Mouse (Mus musculus) subcutaneous adipose tissue, adult 2 months (tissue): ENCODE measurements around the gene Olfr1279. TPM values are rescaled to one million over a fixed set of nuclear protein-coding genes. Genes with fewer than 3 reads are reported as not detected.

Experiments
- polyA plus RNA-seq: library from polyadenylated mRNA; depleted of rRNA; stranded (reverse); fragments of >200 nt; gene quantifications from 2 replicates; pipeline ENCODE4 v1.2.3, GENCODE M21; 2012; ENCODE audit warnings: low replicate concordance; rRNA removed

Olfr1279 gene
- polyA plus RNA-seq: not detected in 2 replicates

DNA sequence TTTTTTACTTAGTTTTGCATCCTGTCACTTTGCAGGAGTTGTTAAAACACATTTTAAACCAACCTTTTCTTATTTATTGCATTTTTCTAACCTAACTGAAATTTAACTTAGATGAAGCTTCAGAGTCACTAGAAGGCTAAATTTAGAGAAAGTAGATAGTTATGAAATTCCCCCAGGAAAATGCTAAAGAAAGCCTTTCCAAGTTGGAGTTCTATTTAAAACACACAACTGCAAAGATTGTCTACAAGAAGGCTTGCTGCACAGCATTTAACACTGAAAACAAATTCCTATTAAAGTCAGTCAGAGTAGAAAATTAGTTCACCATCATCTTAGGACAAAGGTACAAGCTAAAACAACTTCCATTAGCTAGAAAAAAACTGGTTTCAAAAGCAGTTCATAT, at the start of gene Olfr1279:
Gene Olfr1279 (plus strand): TSS at position 262 of the 400 bp plus-strand sequence.

GRCm38 (mm10) chr2:111254216-111254615, 46.2 kb upstream of the Olfr1279 start, which contains the start of gene Olfr1276:
Olfr1276 (plus strand) TSS chr2:111254516.

DNA sequence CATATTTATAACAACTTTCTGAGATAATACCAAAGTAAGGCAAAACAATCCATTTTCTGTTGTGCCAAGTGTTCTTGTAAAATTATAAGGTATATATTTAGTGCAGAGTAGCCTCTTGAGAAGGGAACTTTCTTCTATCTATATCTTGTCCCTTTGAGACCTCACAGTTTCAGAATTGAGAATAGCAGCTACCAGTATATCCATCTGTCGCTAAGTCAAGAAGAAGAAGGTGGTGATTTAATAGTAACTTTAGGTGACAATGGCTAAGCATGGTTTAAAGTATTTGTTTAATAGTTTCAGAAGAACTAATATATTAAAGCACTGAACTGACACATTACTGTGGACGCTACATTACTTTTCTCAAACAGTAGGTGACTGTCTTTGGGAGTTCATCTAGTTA, 26.4 kb upstream of the Olfr1279 start, which contains the start of gene Olfr1277:
Gene Olfr1277 (minus strand): TSS at position 101 of the 400 bp plus-strand sequence.

DNA sequence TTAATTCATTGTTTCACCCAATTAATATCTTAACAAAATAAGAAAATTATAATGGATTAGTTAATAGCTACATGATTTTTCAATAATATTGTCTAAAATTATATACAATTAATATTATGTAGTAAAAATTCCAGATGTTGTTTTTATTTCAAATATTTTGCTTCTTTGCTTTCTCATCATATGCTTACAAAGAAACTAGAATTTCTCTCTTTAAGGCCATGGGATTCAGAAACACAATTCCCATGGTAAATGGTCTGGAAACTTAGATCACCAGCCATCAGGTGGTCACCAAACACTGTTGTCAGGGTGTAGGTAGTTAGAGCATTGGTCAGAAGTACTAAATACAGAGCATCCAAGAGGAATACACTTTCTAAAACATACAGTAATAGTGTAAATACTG, 10.6 kb upstream of the Olfr1279 start, which contains the start of gene Olfr1278:
Gene Olfr1278 (plus strand): TSS at position 301 of the 400 bp plus-strand sequence.

GRCm38 (mm10) chr2:111313717-111314116, 13.3 kb downstream of the Olfr1279 start, which contains the start of gene Olfr1280:
Olfr1280 (plus strand) TSS chr2:111314017.

DNA sequence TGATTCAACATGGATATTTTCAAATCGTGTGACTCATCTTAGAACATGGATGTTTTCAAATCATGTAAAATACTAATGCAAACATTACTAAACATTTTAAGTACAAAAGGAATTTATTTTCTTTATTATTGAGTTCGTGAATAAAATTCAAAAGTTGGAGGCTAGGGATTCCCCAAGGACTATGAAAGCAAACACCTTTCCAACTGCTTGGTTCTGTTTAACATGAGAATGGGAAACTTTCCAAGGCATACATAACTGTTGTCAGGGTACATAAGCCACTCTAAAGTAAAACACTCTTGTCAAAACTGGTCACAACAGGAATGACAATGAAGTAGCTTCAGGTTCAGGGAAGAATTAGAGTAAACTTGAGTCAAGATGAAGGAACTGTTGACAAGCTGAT, 25.8 kb downstream of the Olfr1279 start, which contains the start of gene Olfr1281:
Gene Olfr1281 (plus strand): TSS at position 301 of the 400 bp plus-strand sequence.

GRCm38 (mm10) chr2:111335976-111336375, 35.5 kb downstream of the Olfr1279 start, which contains the start of gene Olfr1282:
Olfr1282 (minus strand) TSS chr2:111336076.

Other genes with a start within 250 kb of the Olfr1279 start
- not detected in 2 replicates for gene Gm13941, start 194.7 kb upstream of the Olfr1279 start, polyA plus RNA-seq
- not detected in 2 replicates for gene Gm15130, start 147.7 kb upstream of the Olfr1279 start, polyA plus RNA-seq
- not detected in 2 replicates for gene 4930430A15Rik, start 71.0 kb upstream of the Olfr1279 start, polyA plus RNA-seq
- gene Olfr1275, start 65.3 kb upstream of the Olfr1279 start, polyA plus RNA-seq: not detected in 2 replicates
- gene Olfr1276, start 46.1 kb upstream of the Olfr1279 start, polyA plus RNA-seq: not detected in 2 replicates
- not detected in 2 replicates for gene Olfr1277, start 26.5 kb upstream of the Olfr1279 start, polyA plus RNA-seq
- gene Olfr1278, start 10.5 kb upstream of the Olfr1279 start, polyA plus RNA-seq: not detected in 2 replicates
- not detected in 2 replicates for gene Olfr1280, start 13.4 kb downstream of the Olfr1279 start, polyA plus RNA-seq
- not detected in 2 replicates for gene Olfr1281, start 25.9 kb downstream of the Olfr1279 start, polyA plus RNA-seq
- gene Olfr1282, start 35.4 kb downstream of the Olfr1279 start, polyA plus RNA-seq: not detected in 2 replicates
- not detected in 2 replicates for gene Olfr1283, start 66.2 kb downstream of the Olfr1279 start, polyA plus RNA-seq
- gene Olfr1284, start 74.9 kb downstream of the Olfr1279 start, polyA plus RNA-seq: not detected in 2 replicates
- gene Olfr1286, start 122.5 kb downstream of the Olfr1279 start, polyA plus RNA-seq: not detected in 2 replicates
- not detected in 2 replicates for gene Olfr1287, start 148.5 kb downstream of the Olfr1279 start, polyA plus RNA-seq
- not detected in 2 replicates for gene Olfr1288, start 173.5 kb downstream of the Olfr1279 start, polyA plus RNA-seq
- gene Olfr1289, start 180.2 kb downstream of the Olfr1279 start, polyA plus RNA-seq: not detected in 2 replicates
- not detected in 2 replicates for gene Olfr1290, start 193.2 kb downstream of the Olfr1279 start, polyA plus RNA-seq
- not detected in 2 replicates for gene Olfr1291-ps1, start 196.5 kb downstream of the Olfr1279 start, polyA plus RNA-seq
- not detected in 2 replicates for gene Olfr1293-ps, start 224.6 kb downstream of the Olfr1279 start, polyA plus RNA-seq
- gene Olfr1294, start 239.7 kb downstream of the Olfr1279 start, polyA plus RNA-seq: not detected in 2 replicates